Mouse (Mus musculus) ES-Bruce4 (cell line): ENCODE data around the gene Slc10a7. TPM values are rescaled to one million over a fixed set of nuclear protein-coding genes. Genes with fewer than 3 reads are reported as not detected.
"Not testable (repeated sequence)": the region's sequence is repeated elsewhere in the genome, so short reads cannot be mapped to it uniquely, and the experiment has no call there.

Source experiments
- H3K27ac ChIP-seq: 2 replicates; pipeline ENCODE4 v1.5.1; 2012; ENCODE audit warnings: low read length, inconsistent platforms; ENCODE audit not compliant: insufficient read depth
- H3K27me3 ChIP-seq: 2 replicates; pipeline ENCODE4 v1.6.1; 2012; ENCODE audit warnings: mild to moderate bottlenecking, low read length, inconsistent platforms; ENCODE audit not compliant: control insufficient read depth, poor library complexity, insufficient read depth, severe bottlenecking
- H3K36me3 ChIP-seq: 2 replicates; pipeline ENCODE4 v1.6.1; 2012; ENCODE audit warnings: inconsistent platforms, mild to moderate bottlenecking, low read length, moderate library complexity; ENCODE audit not compliant: control insufficient read depth, poor library complexity, insufficient read depth, severe bottlenecking
- H3K4me1 ChIP-seq: one replicate; pipeline ENCODE4 v1.8.1; 2011; ENCODE audit warnings: low read length; ENCODE audit not compliant: control insufficient read depth, insufficient read depth
- H3K4me3 ChIP-seq: 2 replicates; pipeline ENCODE4 v1.5.1; 2011; ENCODE audit warnings: low read depth, mild to moderate bottlenecking, low read length
- H3K9ac ChIP-seq: 2 replicates; pipeline ENCODE4 v1.6.1; 2012; ENCODE audit warnings: low read depth, mild to moderate bottlenecking, inconsistent platforms; ENCODE audit not compliant: poor library complexity, severe bottlenecking
- H3K9me3 ChIP-seq: replicated peaks from 2 replicates; pipeline ENCODE4 v1.6.1; 2012; ENCODE audit warnings: mild to moderate bottlenecking, low read length, inconsistent platforms; ENCODE audit not compliant: control insufficient read depth, poor library complexity, insufficient read depth, severe bottlenecking
- CTCF ChIP-seq: IDR thresholded peaks from one replicate; pipeline ENCODE4 v1.8.1; 2011; ENCODE audit warnings: low read depth, low read length
- EP300 ChIP-seq: IDR thresholded peaks from 2 replicates; pipeline ENCODE4 v1.6.1; 2011; ENCODE audit warnings: low read depth, low read length; ENCODE audit not compliant: insufficient read depth
- POLR2A ChIP-seq: IDR thresholded peaks from one replicate; pipeline ENCODE4 v1.8.1; 2011; ENCODE audit warnings: low read length; ENCODE audit not compliant: insufficient read depth
- polyA plus RNA-seq: library from polyadenylated mRNA; stranded (reverse); fragments of >200 nt; gene quantifications from 2 replicates; pipeline ENCODE4 v1.2.4, GENCODE M21; 2011; ENCODE audit warnings: low read depth; ENCODE audit not compliant: missing spikeins, insufficient read depth, insufficient read length

Gene Slc10a7
- polyA plus RNA-seq, 1 experiment: 19.1 TPM

DNA sequence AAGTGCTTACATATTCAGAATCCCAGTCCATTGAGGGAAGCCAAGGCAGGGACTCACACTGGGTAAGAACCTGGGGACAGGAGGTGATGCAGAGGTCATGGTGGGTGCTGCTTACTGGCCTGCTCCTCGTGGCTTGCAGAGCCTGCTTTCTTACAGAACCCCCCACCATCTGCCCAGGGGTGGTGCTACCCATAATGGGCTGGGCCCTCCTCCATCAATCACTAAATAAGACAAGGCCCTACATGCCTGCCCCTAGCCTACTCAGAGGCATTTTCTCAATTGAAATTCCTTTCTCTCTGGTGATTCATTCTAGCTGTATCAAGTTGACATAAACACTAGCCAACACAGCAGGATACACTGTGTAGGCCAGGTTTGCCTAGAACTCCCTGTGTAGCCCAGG is 34.5 kb downstream of the Slc10a7 start:
- peaks cover 4% of the 10 kb centered on the region for H3K4me1 ChIP-seq
- H3K27ac ChIP-seq: peak overlapping the region; percentile 88
- H3K27me3 ChIP-seq: no peaks in the 10 kb centered on the region
- H3K9ac ChIP-seq: no peak overlapping the region
- peaks cover 8% of the 10 kb centered on the region; the same call in 1 of the 2 replicates for H3K36me3 ChIP-seq
- TF ChIP-seq CTCF: no peak
- 0 out of 2 replicates have a peak, but pooled peaks have one; percentile 44 for TF ChIP-seq EP300
- no peak overlapping the region for H3K4me3 ChIP-seq
- no peaks in the 10 kb centered on the region for H3K9me3 ChIP-seq

- Histone ChIP-seq H3K27ac (peak overlapping the region; percentile 83), H3K4me3 (no peak overlapping the region), H3K36me3 (peaks cover 8% of the 10 kb centered on the region; the same call in 1 of the 2 replicates), H3K4me1 (peaks cover 4% of the 10 kb centered on the region), H3K27me3 (no peaks in the 10 kb centered on the region), H3K9ac (no peak overlapping the region), H3K9me3 (no peaks in the 10 kb centered on the region)
- TF ChIP-seq EP300 (no peak), POLR2A (no peak), CTCF (no peak)
These were observed 35.4 kb downstream of the Slc10a7 start for GRCm38 (mm10) chr8:78544545-78544944.

- peak overlapping the region; percentile 40; the same call in 1 of the 2 replicates for H3K9ac ChIP-seq
These were observed 36.1 kb downstream of the Slc10a7 start for GRCm38 (mm10) chr8:78545153-78545817.

GRCm38 (mm10) chr8:78549971-78550751 is 41.0 kb downstream of the Slc10a7 start:
- no peak overlapping the region for H3K27ac ChIP-seq
- no peak for TF ChIP-seq EP300
- TF ChIP-seq CTCF: no peak
- no peak for TF ChIP-seq POLR2A

More at GRCm38 (mm10) chr8:78545153-78545817, 36.1 kb downstream of the Slc10a7 start:
- H3K4me3 ChIP-seq, H3K27ac ChIP-seq, H3K27me3 ChIP-seq, H3K4me1 ChIP-seq, H3K36me3 ChIP-seq, H3K9me3 ChIP-seq: not testable (repeated sequence)

GRCm38 (mm10) chr8:78550752-78551134 is 41.6 kb downstream of the Slc10a7 start:
- Histone ChIP-seq H3K27ac (no peak overlapping the region), H3K9ac (no peak overlapping the region), H3K4me3 (no peak overlapping the region), H3K4me1 (no peaks in the 10 kb centered on the region), H3K36me3 (no peaks in the 10 kb centered on the region), H3K9me3 (no peaks in the 10 kb centered on the region), H3K27me3 (no peaks in the 10 kb centered on the region)
- TF ChIP-seq POLR2A: no peak
- no peak for TF ChIP-seq CTCF
- no peak for TF ChIP-seq EP300

More at GRCm38 (mm10) chr8:78549971-78550751, 41.0 kb downstream of the Slc10a7 start:
- Histone ChIP-seq H3K9me3 (no peaks in the 10 kb centered on the region), H3K27me3 (no peaks in the 10 kb centered on the region), H3K36me3 (no peaks in the 10 kb centered on the region), H3K4me1 (no peaks in the 10 kb centered on the region), H3K4me3 (no peak overlapping the region), H3K9ac (no peak overlapping the region)

GRCm38 (mm10) chr8:78555817-78556216 is 46.7 kb downstream of the Slc10a7 start:
- no peaks in the 10 kb centered on the region for H3K27me3 ChIP-seq
- peak overlapping the region; percentile 45; the same call in 1 of the 2 replicates for H3K9ac ChIP-seq
- H3K4me1 ChIP-seq: peaks cover 3% of the 10 kb centered on the region
- H3K9me3 ChIP-seq: peaks cover 4% of the 10 kb centered on the region; the same call in 1 of the 2 replicates
- TF ChIP-seq CTCF (no peak), POLR2A (no peak), EP300 (no peak)
- H3K27ac ChIP-seq: peak overlapping the region; percentile 66
- H3K36me3 ChIP-seq: no peaks in the 10 kb centered on the region
- H3K4me3 ChIP-seq: no peak overlapping the region
